Mouse (Mus musculus) brain, embryonic 14.5 days (tissue): ENCODE data around the gene Bpifb9a.

Experiments
- CTCF ChIP-seq: fragments of 200-500 bp; IDR thresholded peaks from 2 replicates; pipeline ENCODE4 v1.5.1; 2012; ENCODE audit warnings: inconsistent platforms, mild to moderate bottlenecking, moderate library complexity, borderline replicate concordance; ENCODE audit not compliant: insufficient read depth, insufficient read length; ENCODE audit errors: extremely low read depth
- POLR2A ChIP-seq: fragments of 200-500 bp; IDR thresholded peaks from 2 replicates; pipeline ENCODE4 v1.6.1; 2012; ENCODE audit warnings: mild to moderate bottlenecking, inconsistent platforms, borderline replicate concordance; ENCODE audit not compliant: poor library complexity, insufficient read depth, insufficient read length, severe bottlenecking; ENCODE audit errors: extremely low read depth

- TF ChIP-seq POLR2A (no peak), CTCF (no peak)
These were observed 37.7 kb upstream of the Bpifb9a start for GRCm38 (mm10) chr2:154219950-154220349.
